Mouse (Mus musculus) heart, embryonic 13.5 days (tissue): ENCODE measurements at regions not wholly inside any gene's neighbourhood (a gene's known extent, or its start where the extent isn't known, plus 50 kb on each side); places are given as distances from the start of the nearest gene placed in this dataset.

ENCODE experiments used
- ATAC-seq: fragments of 200-750 bp; cut with Nextera tagmentation; 2 replicates; pipeline ENCODE4 v1.8.0; 2017; ENCODE audit warnings: moderate TSS enrichment; ENCODE audit not compliant: insufficient number of reproducible peaks, low FRiP score, low TSS enrichment; ENCODE audit errors: extremely low read depth
- H3K27ac ChIP-seq: fragments of 300-500 bp; sonication (generic); replicated peaks from 2 replicates; pipeline ENCODE4 v1.5.1; 2015; ENCODE audit warnings: moderate library complexity, mild to moderate bottlenecking, inconsistent platforms
- H3K27me3 ChIP-seq: fragments of 300-500 bp; sonication (generic); replicated peaks from 2 replicates; pipeline ENCODE4 v1.6.1; 2015; ENCODE audit warnings: mild to moderate bottlenecking, inconsistent platforms
- H3K36me3 ChIP-seq: fragments of 300-500 bp; sonication (generic); 2 replicates; pipeline ENCODE4 v1.6.1; 2015; ENCODE audit warnings: mild to moderate bottlenecking, inconsistent platforms
- H3K4me1 ChIP-seq: fragments of 300-500 bp; sonication (generic); 2 replicates; pipeline ENCODE4 v1.6.1; 2015; ENCODE audit warnings: inconsistent platforms
- H3K4me2 ChIP-seq: fragments of 300-500 bp; sonication (generic); 2 replicates; pipeline ENCODE4 v1.6.1; 2015; ENCODE audit warnings: inconsistent platforms, mild to moderate bottlenecking, moderate library complexity
- H3K4me3 ChIP-seq: fragments of 300-500 bp; sonication (generic); 2 replicates; pipeline ENCODE4 v1.5.1; 2015; ENCODE audit warnings: moderate library complexity, mild to moderate bottlenecking, inconsistent platforms
- H3K9ac ChIP-seq: fragments of 300-500 bp; sonication (generic); 2 replicates; pipeline ENCODE4 v1.6.1; 2015; ENCODE audit warnings: inconsistent platforms, mild to moderate bottlenecking, moderate library complexity
- H3K9me3 ChIP-seq: fragments of 300-500 bp; sonication (generic); 2 replicates; pipeline ENCODE4 v1.6.1; 2016; ENCODE audit warnings: inconsistent platforms
- WGBS: fragments of 180-500 bp; shearing (Covaris S2); methylation state at CpG from one replicate; pipeline ENCODE4 v1.1.7; 2015; ENCODE audit warnings: mixed read lengths; 5-methylcytosine and 5-hydroxymethylcytosine counted together

- Histone ChIP-seq H3K4me3 (no peak overlapping the region), H3K9ac (no peak overlapping the region), H3K9me3 (peaks cover 3% of the 10 kb centered on the region; the same call in 1 of the 2 replicates), H3K4me2 (no peak overlapping the region), H3K27ac (no peak overlapping the region), H3K4me1 (no peaks in the 10 kb centered on the region), H3K36me3 (no peaks in the 10 kb centered on the region), H3K27me3 (no peaks in the 10 kb centered on the region)
- WGBS = 68% methylated on average over 3 of the region's 3 CpGs
- no peak for ATAC-seq
Observed at GRCm38 (mm10) chr12:107230097-107230496, 258.3 kb upstream of the 3110018I06Rik start.

DNA sequence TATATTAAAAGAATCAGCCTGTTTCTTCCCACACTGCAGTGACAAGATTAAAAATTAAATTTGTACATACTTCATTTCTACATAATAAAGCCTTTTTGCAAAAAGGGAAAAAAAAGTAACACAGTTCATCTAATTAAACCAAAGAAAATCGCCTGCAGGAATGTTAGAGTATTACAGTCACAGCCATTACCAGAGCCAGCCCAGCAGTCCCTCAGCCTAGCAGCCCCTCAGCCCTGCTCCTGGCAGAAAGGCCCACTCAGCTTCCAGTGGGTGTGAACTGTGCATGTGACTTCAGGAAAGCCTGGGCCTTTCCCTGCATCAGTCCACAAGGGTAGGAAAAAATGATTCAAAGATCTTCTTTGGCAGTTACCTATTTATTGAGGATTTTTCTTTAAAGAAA, 256.8 kb upstream of the 3110018I06Rik start:
- no peaks in the 10 kb centered on the region for H3K36me3 ChIP-seq
- ATAC-seq = no peak
- no peak overlapping the region for H3K4me2 ChIP-seq
- no peak overlapping the region for H3K4me3 ChIP-seq
- H3K9me3 ChIP-seq = peaks cover 3% of the 10 kb centered on the region; the same call in 1 of the 2 replicates
- no peaks in the 10 kb centered on the region for H3K27me3 ChIP-seq
- no peaks in the 10 kb centered on the region for H3K4me1 ChIP-seq
- H3K27ac ChIP-seq = no peak overlapping the region
- H3K9ac ChIP-seq = no peak overlapping the region
- WGBS = 30% methylated on average over 1 of the region's 1 CpGs

DNA sequence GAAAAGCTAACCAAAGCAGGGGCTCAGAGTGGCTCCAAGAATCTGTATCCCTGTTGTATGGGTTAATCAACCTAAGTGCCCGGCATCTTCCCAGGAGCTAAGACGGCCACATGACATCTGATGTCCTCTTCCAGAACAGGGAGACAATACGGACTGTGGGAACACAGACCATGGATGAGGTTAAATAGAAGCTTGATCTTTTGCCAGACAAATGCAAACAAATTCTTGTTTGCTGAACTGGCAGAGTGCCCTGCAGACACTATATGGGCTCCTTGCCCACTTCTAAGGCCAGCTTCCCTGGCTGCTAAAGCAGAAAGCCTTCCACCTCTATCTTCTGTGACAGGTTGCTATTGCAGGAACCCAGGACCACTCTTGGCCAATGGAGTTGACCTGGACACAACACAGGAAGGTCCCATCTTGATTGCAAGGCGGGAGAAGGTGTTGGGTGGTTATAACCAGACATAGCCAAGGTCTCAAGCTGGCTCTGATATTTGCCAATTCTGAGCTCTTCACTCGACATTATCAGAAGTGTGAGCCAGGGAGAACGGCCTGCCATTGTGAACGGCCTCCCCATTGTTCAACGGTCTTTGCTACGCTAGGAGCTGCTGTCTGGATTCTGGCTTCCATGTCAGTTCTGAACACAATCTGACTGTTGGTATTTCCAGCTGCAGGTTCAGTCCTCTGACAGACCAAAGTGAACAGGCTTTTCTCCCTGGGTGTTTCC, 237.5 kb upstream of the 3110018I06Rik start:
- Histone ChIP-seq H3K9ac (no peak overlapping the region), H3K4me2 (no peak overlapping the region), H3K36me3 (no peaks in the 10 kb centered on the region), H3K27ac (no peak overlapping the region), H3K9me3 (no peaks in the 10 kb centered on the region), H3K27me3 (no peaks in the 10 kb centered on the region), H3K4me1 (peaks cover 12% of the 10 kb centered on the region; the same call in 1 of the 2 replicates), H3K4me3 (no peak overlapping the region)
- ATAC-seq = no peak
- 55% methylated on average over 9 of the region's 9 CpGs for WGBS

DNA sequence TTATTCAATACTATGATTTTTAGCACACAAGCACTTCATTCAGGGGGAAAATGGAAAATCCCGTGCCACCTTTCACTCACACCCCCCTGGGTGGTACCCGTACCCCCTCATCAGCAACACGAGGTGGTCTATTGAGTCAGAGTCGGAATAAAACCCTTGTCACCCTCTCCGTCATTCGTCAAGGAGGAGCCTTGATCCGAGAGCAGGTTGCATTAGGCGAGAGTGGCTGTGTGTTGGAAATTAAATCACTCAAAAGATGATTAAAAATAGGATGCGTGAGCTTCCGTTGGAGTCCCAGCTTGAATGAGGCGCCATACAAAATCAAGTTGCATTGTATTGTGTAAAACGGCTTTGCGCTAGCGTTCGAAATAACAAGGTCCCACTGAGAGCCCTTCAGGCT, 236.5 kb upstream of the 3110018I06Rik start:
- H3K9me3 ChIP-seq = no peaks in the 10 kb centered on the region
- no peak overlapping the region for H3K4me3 ChIP-seq
- WGBS = 73% methylated on average over 15 of the region's 15 CpGs
- H3K4me2 ChIP-seq = no peak overlapping the region
- H3K36me3 ChIP-seq = no peaks in the 10 kb centered on the region
- ATAC-seq = no peak
- no peaks in the 10 kb centered on the region for H3K27me3 ChIP-seq
- H3K9ac ChIP-seq = no peak overlapping the region
- peaks cover 12% of the 10 kb centered on the region; the same call in 1 of the 2 replicates for H3K4me1 ChIP-seq
- H3K27ac ChIP-seq = no peak overlapping the region

DNA sequence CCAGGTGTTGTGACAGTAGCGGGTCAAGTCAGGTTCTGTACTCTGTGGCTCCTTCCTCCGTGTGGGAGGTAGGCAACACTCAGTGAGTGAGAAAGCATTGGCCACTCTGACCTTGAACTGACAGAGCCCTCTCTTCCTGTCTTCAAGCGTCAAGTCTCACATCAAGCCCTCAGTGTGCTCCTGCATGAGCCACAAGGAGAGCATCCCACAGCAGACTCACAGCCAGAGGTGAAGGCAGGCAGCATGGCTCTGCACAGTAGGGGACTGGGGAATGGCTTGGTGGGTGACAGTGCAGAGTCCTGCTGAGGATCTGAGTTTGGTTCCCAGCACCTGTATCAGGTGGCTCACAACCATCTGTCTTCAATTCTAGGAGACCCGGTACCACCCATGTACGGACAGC, 226.4 kb upstream of the 3110018I06Rik start:
- ATAC-seq = no peak

DNA sequence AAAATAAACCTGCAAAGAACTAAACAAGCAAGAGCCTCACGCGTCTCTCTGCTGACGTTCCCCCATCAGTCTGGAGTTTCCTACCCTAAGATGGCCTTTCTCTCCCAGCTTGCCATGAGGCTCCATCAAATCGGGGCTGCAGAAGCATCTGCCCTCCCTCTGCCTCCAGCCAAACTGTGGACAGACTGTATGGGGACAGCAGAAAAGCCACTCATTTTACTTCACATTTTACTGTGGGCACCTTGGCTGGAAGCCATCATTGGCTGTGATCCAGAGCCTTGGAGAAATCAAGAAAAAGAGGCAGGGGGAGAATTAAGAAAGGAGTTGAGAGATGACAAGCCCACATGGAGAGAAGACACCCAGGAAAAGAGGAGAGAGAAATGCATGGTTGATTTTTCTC, 225.9 kb upstream of the 3110018I06Rik start:
- H3K9ac ChIP-seq = no peak overlapping the region
- no peak overlapping the region for H3K27ac ChIP-seq
- H3K4me1 ChIP-seq = no peaks in the 10 kb centered on the region
- 78% methylated on average over 4 of the region's 4 CpGs for WGBS
- ATAC-seq = no peak
- no peaks in the 10 kb centered on the region for H3K27me3 ChIP-seq
- H3K9me3 ChIP-seq = no peaks in the 10 kb centered on the region
- no peaks in the 10 kb centered on the region for H3K36me3 ChIP-seq
- no peak overlapping the region for H3K4me3 ChIP-seq
- no peak overlapping the region for H3K4me2 ChIP-seq

More for the DNA sequence above, 226.4 kb upstream of the 3110018I06Rik start:
- 73% methylated on average over 5 of the region's 5 CpGs for WGBS
- H3K4me2 ChIP-seq = no peak overlapping the region
- no peaks in the 10 kb centered on the region for H3K4me1 ChIP-seq
- H3K36me3 ChIP-seq = no peaks in the 10 kb centered on the region
- no peak overlapping the region for H3K9ac ChIP-seq
- H3K27me3 ChIP-seq = no peaks in the 10 kb centered on the region
- H3K27ac ChIP-seq = no peak overlapping the region
- H3K9me3 ChIP-seq = no peaks in the 10 kb centered on the region
- no peak overlapping the region for H3K4me3 ChIP-seq

DNA sequence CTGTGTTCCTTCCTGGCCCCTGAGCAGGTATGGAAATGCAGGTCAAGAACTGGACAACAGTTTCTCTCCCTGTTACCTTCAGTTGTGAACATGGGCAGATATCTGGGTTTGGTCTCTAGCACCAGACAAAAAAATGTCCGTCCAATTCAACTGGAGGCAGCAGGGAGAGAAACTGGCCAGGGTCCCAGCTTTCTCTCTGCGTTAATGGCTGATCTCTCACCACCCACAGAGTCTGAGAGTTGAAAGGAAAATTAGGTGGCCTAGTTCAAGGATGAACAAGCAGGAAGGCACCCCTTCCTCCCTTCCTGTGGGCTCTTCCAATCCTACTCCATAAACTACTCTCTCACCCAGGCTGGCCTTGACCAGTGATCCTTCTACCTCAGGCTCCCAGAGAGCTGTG, 221.7 kb upstream of the 3110018I06Rik start:
- ATAC-seq = no peak
- Histone ChIP-seq H3K4me1 (no peaks in the 10 kb centered on the region), H3K4me3 (no peak overlapping the region), H3K36me3 (no peaks in the 10 kb centered on the region), H3K27ac (no peak overlapping the region), H3K9me3 (no peaks in the 10 kb centered on the region), H3K4me2 (no peak overlapping the region), H3K27me3 (no peaks in the 10 kb centered on the region; the same call in 1 of the 2 replicates), H3K9ac (no peak overlapping the region)
- WGBS = 66% methylated on average over 2 of the region's 2 CpGs

DNA sequence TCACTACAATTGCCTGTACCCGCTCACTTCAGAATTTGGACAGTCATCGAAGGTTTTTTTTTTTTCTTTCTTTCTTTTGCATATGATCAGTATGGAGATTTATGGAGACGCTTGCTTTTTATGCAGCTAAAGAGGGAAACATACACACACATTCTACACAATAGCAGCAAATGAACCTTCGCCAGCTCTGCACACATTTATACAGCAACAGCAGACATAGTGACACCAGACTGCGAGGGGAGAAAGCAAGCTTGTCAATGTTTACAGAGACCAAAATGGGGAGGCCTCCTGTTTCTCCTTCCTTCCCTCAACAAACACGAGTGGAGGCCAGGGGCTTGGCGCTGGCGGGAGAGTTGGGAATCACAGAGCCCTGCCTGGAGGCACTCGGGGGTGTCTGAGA, 202.8 kb upstream of the 3110018I06Rik start:
- Histone ChIP-seq H3K27me3 (no peaks in the 10 kb centered on the region), H3K4me1 (no peaks in the 10 kb centered on the region), H3K4me3 (no peak overlapping the region), H3K27ac (no peak overlapping the region), H3K4me2 (no peak overlapping the region), H3K9ac (no peak overlapping the region), H3K9me3 (no peaks in the 10 kb centered on the region; the same call in 1 of the 2 replicates), H3K36me3 (no peaks in the 10 kb centered on the region)
- no peak for ATAC-seq
- WGBS = 71% methylated on average over 9 of the region's 9 CpGs

GRCm38 (mm10) chr12:107291377-107291776, 197.1 kb upstream of the 3110018I06Rik start:
- Histone ChIP-seq H3K9ac (no peak overlapping the region), H3K4me2 (no peak overlapping the region), H3K36me3 (no peaks in the 10 kb centered on the region), H3K4me1 (no peaks in the 10 kb centered on the region), H3K27ac (no peak overlapping the region), H3K27me3 (no peaks in the 10 kb centered on the region), H3K9me3 (no peaks in the 10 kb centered on the region), H3K4me3 (no peak overlapping the region)
- 67% methylated on average over 5 of the region's 5 CpGs for WGBS
- ATAC-seq = no peak

DNA sequence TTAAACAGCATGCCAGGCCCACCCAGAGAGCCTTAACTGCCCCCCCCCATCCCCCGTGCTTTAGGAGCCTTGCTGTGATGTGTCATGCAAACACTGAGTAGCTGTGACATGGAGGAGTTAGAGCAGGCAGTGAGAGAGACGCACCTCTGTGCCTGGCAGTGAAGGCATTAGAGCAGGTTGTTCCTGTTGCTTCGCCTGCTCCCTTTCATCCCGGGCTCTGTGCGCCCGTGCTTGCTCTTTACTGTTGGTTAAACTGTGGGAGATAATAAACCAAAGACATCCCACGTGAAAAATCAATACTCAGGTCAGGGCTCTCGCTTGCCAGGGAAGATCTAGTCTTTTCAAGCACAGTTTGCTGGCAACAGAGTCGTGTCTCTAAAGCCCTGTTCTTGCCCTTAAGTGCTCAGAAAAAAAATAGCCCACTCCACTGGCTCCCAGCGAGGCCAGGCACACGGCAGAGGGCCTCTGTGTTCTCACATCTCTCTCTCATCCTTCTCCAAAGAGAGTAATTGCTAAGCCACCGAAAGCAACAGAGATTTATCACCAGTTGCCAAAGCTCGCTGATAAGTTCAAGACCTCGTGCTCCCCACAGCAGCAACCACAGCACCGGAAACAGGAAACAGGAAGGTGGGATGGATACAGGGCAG, 181.2 kb upstream of the 3110018I06Rik start:
- peaks cover 8% of the 10 kb centered on the region; the same call in 1 of the 2 replicates for H3K4me1 ChIP-seq
- WGBS = 20% methylated on average over 15 of the region's 15 CpGs
- ATAC-seq = no peak

GRCm38 (mm10) chr12:107315446-107315845, 173.0 kb upstream of the 3110018I06Rik start:
- no peak for ATAC-seq
- H3K4me3 ChIP-seq = no peak overlapping the region
- H3K9ac ChIP-seq = no peak overlapping the region
- 89% methylated on average over 4 of the region's 4 CpGs for WGBS
- H3K4me1 ChIP-seq = no peaks in the 10 kb centered on the region
- no peaks in the 10 kb centered on the region for H3K36me3 ChIP-seq
- H3K27ac ChIP-seq = no peak overlapping the region
- no peaks in the 10 kb centered on the region for H3K9me3 ChIP-seq
- no peaks in the 10 kb centered on the region for H3K27me3 ChIP-seq
- H3K4me2 ChIP-seq = no peak overlapping the region

More for the DNA sequence above, 181.2 kb upstream of the 3110018I06Rik start:
- no peak overlapping the region for H3K9ac ChIP-seq
- no peaks in the 10 kb centered on the region for H3K27me3 ChIP-seq
- no peaks in the 10 kb centered on the region for H3K9me3 ChIP-seq
- H3K36me3 ChIP-seq = no peaks in the 10 kb centered on the region
- H3K4me3 ChIP-seq = no peak overlapping the region
- H3K27ac ChIP-seq = no peak overlapping the region
- H3K4me2 ChIP-seq = no peak overlapping the region

GRCm38 (mm10) chr12:107322861-107323260, 165.6 kb upstream of the 3110018I06Rik start:
- no peaks in the 10 kb centered on the region for H3K4me1 ChIP-seq
- no peak overlapping the region for H3K9ac ChIP-seq
- no peaks in the 10 kb centered on the region for H3K36me3 ChIP-seq
- ATAC-seq = no peak
- no peaks in the 10 kb centered on the region for H3K27me3 ChIP-seq
- 72% methylated on average over 7 of the region's 7 CpGs for WGBS
- H3K27ac ChIP-seq = no peak overlapping the region
- no peak overlapping the region for H3K4me2 ChIP-seq
- no peak overlapping the region for H3K4me3 ChIP-seq
- no peaks in the 10 kb centered on the region for H3K9me3 ChIP-seq
